Mouse (Mus musculus) spleen, adult 2 months (tissue): ENCODE results near the gene Spag16.

Source experiments
- CTCF ChIP-seq: fragments of 200-500 bp; IDR thresholded peaks from 2 replicates; pipeline ENCODE4 v1.5.1; 2011; ENCODE audit warnings: mild to moderate bottlenecking, inconsistent platforms; ENCODE audit not compliant: insufficient read depth, insufficient read length, insufficient replicate concordance; ENCODE audit errors: extremely low read depth
- POLR2A ChIP-seq: fragments of 200-500 bp; IDR thresholded peaks from 2 replicates; pipeline ENCODE4 v1.6.1; 2011; ENCODE audit warnings: low read depth, low read length, inconsistent platforms

DNA sequence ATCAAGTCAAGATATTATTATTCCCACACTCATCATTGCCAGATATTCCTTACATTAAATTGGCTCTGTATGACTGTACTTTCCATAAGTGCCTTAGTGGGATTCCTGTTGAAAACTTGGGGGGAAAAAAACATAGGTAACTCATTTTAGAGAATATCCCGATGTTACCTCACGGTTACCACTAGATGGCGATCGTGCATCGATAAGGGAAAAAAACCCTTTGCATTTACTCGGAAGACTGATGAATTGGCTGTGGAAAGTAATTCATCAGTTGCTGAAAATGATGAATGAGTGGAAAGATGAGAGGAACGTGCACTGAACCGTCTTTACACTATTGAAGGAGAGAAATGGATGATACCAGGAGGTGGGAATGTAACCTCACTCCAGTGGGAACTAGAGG is 443.4 kb downstream of the Spag16 start:
- TF ChIP-seq CTCF (no peak), POLR2A (no peak)
